Mouse (Mus musculus) CH12.LX (cell line): ENCODE measurements around the gene Serp2. TPM values are rescaled to one million over a fixed set of nuclear protein-coding genes. Genes with fewer than 3 reads are reported as not detected.

Source experiments
- DNase-seq: peaks from one replicate; pipeline ENCODE4 v3.0.0-alpha.2; 2013; ENCODE audit errors: extremely low read depth
- H3K27ac ChIP-seq: 2 replicates; pipeline ENCODE4 v1.5.1; 2012; ENCODE audit warnings: low read depth, mild to moderate bottlenecking, control low read depth, moderate library complexity; ENCODE audit not compliant: insufficient read depth
- H3K27me3 ChIP-seq: replicated peaks from 2 replicates; pipeline ENCODE3; 2012; ENCODE audit warnings: inconsistent platforms
- H3K36me3 ChIP-seq, 2 experiments: replicated peaks in 1 of 2; 2 replicates each; pipeline versions ENCODE3 to v1.6.1; 2012; ENCODE audit warnings: inconsistent platforms in 1 of 2, low read length in 1 of 2, mild to moderate bottlenecking in 1 of 2, mixed read lengths in 1 of 2, moderate library complexity in 1 of 2; ENCODE audit not compliant: control insufficient read depth in 1 of 2, insufficient read depth in 1 of 2
- H3K4me1 ChIP-seq, 2 experiments: 2 replicates each; pipeline ENCODE4 v1.6.1; 2012; ENCODE audit warnings: inconsistent platforms in 1 of 2, moderate library complexity in 1 of 2; ENCODE audit not compliant: insufficient read depth in 2 of 2, control insufficient read depth in 1 of 2
- H3K4me2 ChIP-seq: 2 replicates; pipeline ENCODE4 v1.6.1; 2012; ENCODE audit warnings: low read depth, mild to moderate bottlenecking, control low read depth; ENCODE audit not compliant: poor library complexity, insufficient read depth, severe bottlenecking
- H3K4me3 ChIP-seq, 3 experiments: fragments of 150-350 bp in 1 of 3; sonication (generic) in 1 of 3; replicated peaks in 1 of 3; 2 replicates each; pipeline versions ENCODE3 to v1.5.1; 2011 to 2012; ENCODE audit warnings: low read depth in 2 of 3, low read length in 2 of 3, mild to moderate bottlenecking in 2 of 3, moderate library complexity in 2 of 3, control low read depth in 1 of 3, improper control_type of control experiment in 1 of 3, inconsistent platforms in 1 of 3, mixed read lengths in 1 of 3; ENCODE audit not compliant: poor library complexity in 1 of 3
- H3K79me2 ChIP-seq: replicated peaks from 2 replicates; pipeline ENCODE4 v1.6.1; 2012; ENCODE audit warnings: mild to moderate bottlenecking, moderate library complexity; ENCODE audit not compliant: control insufficient read depth, poor library complexity, insufficient read depth, severe bottlenecking; ENCODE audit errors: extremely low read depth
- H3K9ac ChIP-seq: 2 replicates; pipeline ENCODE4 v1.6.1; 2012; ENCODE audit warnings: low read depth, mild to moderate bottlenecking, control low read depth, moderate library complexity; ENCODE audit not compliant: insufficient read depth
- H3K9me3 ChIP-seq: replicated peaks from 2 replicates; pipeline ENCODE3; 2012; ENCODE audit warnings: low read length, inconsistent platforms, mixed read lengths
- BHLHE40 ChIP-seq: IDR thresholded peaks from 2 replicates; pipeline ENCODE4 v1.6.1; 2011; ENCODE audit warnings: mild to moderate bottlenecking, low read depth, low read length, improper control_type of control experiment
- CTCF ChIP-seq, 2 experiments: IDR thresholded peaks in 1 of 2; conservative IDR thresholded peaks in 1 of 2; 2 replicates each; pipeline ENCODE4 v1.5.1; 2011 to 2012; ENCODE audit warnings: low read depth in 2 of 2, low read length in 2 of 2, improper control_type of control experiment in 1 of 2, inconsistent platforms in 1 of 2, mild to moderate bottlenecking in 1 of 2, moderate library complexity in 1 of 2
- ELF1 ChIP-seq: IDR thresholded peaks from 2 replicates; pipeline ENCODE4 v1.6.1; 2014; ENCODE audit warnings: low read depth, mild to moderate bottlenecking, inconsistent platforms, low read length, improper control_type of control experiment
- GABPA ChIP-seq: IDR thresholded peaks from 2 replicates; pipeline ENCODE4 v1.6.1; 2012; ENCODE audit warnings: low read depth, low read length, improper control_type of control experiment, inconsistent platforms; ENCODE audit not compliant: insufficient replicate concordance
- JUN ChIP-seq: IDR thresholded peaks from 2 replicates; pipeline ENCODE4 v1.6.1; 2011; ENCODE audit warnings: low read depth, mild to moderate bottlenecking, low read length, improper control_type of control experiment, moderate library complexity; ENCODE audit not compliant: insufficient read depth
- KAT2A ChIP-seq: IDR thresholded peaks from 2 replicates; pipeline ENCODE4 v1.6.1; 2012; ENCODE audit warnings: low read length, improper control_type of control experiment, inconsistent platforms; ENCODE audit not compliant: insufficient replicate concordance
- MAFK ChIP-seq: IDR thresholded peaks from 2 replicates; pipeline ENCODE4 v1.6.1; 2011; ENCODE audit warnings: low read length, improper control_type of control experiment; ENCODE audit not compliant: insufficient replicate concordance
- MAX ChIP-seq: IDR thresholded peaks from 2 replicates; pipeline ENCODE4 v1.6.1; 2011; ENCODE audit warnings: low read length, improper control_type of control experiment
- MAZ ChIP-seq: IDR thresholded peaks from 2 replicates; pipeline ENCODE4 v1.6.1; 2012; ENCODE audit warnings: low read depth, mild to moderate bottlenecking, inconsistent platforms, low read length, improper control_type of control experiment, moderate library complexity
- MEF2A ChIP-seq: IDR thresholded peaks from 2 replicates; pipeline ENCODE4 v1.6.1; 2014; ENCODE audit warnings: low read depth, mild to moderate bottlenecking, inconsistent platforms, low read length, improper control_type of control experiment, borderline replicate concordance
- MYC ChIP-seq: IDR thresholded peaks from 2 replicates; pipeline ENCODE4 v1.6.1; 2011; ENCODE audit warnings: low read depth, mild to moderate bottlenecking, improper control_type of control experiment, low read length
- NRF1 ChIP-seq: IDR thresholded peaks from 2 replicates; pipeline ENCODE4 v1.6.1; 2014; ENCODE audit warnings: low read depth, mild to moderate bottlenecking, inconsistent platforms, low read length, improper control_type of control experiment, moderate library complexity
- POLR2A ChIP-seq: IDR thresholded peaks from 2 replicates; pipeline ENCODE4 v1.6.1; 2011; ENCODE audit warnings: low read depth, mild to moderate bottlenecking, improper control_type of control experiment, low read length
- RAD21 ChIP-seq: IDR thresholded peaks from 2 replicates; pipeline ENCODE4 v1.6.1; 2011; ENCODE audit warnings: low read depth, mild to moderate bottlenecking, low read length, improper control_type of control experiment, moderate library complexity
- RCOR1 ChIP-seq: conservative IDR thresholded peaks from 2 replicates; pipeline ENCODE4 v1.6.1; 2012; ENCODE audit warnings: low read depth, mild to moderate bottlenecking, inconsistent platforms, low read length, improper control_type of control experiment
- ZMIZ1 ChIP-seq: IDR thresholded peaks from 2 replicates; pipeline ENCODE4 v1.6.1; 2012; ENCODE audit warnings: low read depth, mild to moderate bottlenecking, inconsistent platforms, low read length, improper control_type of control experiment
- ZNF384 ChIP-seq: IDR thresholded peaks from 2 replicates; pipeline ENCODE4 v1.6.1; 2012; ENCODE audit warnings: low read depth, low read length, improper control_type of control experiment, inconsistent platforms
- dilution Hi-C: fragments of 300-500 bp; cut with MboI; formaldehyde crosslinking; loops from 2 replicates; pipeline ENCODE4 v1.14.3; 2020; ENCODE audit warnings: low sequenced_read_pairs; ENCODE audit not compliant: extremely low pct_unique_long_range_greater_than_20kb, extremely low pct_ligation_motif_present
- in situ Hi-C: fragments of 300-500 bp; cut with MboI; formaldehyde crosslinking; loops from 3 replicates; pipeline ENCODE4 v1.14.3; 2019; ENCODE audit warnings: low sequenced_read_pairs, low pct_ligation_motif_present, low pct_unique_long_range_greater_than_20kb, mixed read lengths
- polyA plus RNA-seq: library from polyadenylated mRNA; unstranded; fragments of >175 nt; gene quantifications from 2 replicates; pipeline ENCODE4 v1.2.1, GENCODE M21; 2012; ENCODE audit warnings: low read depth; ENCODE audit not compliant: insufficient read length
- total RNA-seq, 2 experiments: library from RNA; depleted of rRNA; stranded (reverse); fragments of 300-350 nt in 1 of 2; fragments of >200 nt in 1 of 2; gene quantifications; 2 replicates each; pipeline ENCODE4 v1.2.3; 2012 to 2014

Serp2 gene
- total and polyA plus RNA-seq, 3 experiments, result not detected

DNA sequence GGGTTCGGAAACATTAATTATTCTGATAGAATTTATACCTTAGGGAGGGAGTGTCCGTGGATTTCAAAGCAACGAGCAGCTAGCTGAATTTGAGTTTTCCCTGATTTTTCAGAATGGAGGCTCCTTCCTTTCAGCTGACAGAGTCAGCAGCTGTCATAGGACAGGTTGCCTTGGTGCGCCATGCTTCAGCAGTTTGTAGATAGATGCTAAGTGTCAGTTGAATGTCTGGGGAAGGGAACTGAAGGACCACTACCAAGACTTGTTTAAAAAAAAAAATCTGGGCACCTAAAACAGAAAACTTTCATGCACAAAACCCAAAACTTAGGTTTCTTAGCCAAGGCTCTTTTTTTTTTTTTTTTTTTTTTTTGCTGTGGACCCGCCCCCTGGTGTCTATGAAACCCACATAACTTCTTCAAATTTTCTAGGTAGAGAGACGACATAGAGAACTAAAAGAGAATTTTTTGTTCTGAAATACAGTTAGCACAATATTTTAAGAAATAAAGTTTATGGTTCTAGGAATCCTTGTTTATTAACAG, 42.6 kb downstream of the Serp2 start:
- dilution Hi-C loops, result no loop called here
- H3K4me1 ChIP-seq, result no peaks in the 10 kb centered on the region

DNA sequence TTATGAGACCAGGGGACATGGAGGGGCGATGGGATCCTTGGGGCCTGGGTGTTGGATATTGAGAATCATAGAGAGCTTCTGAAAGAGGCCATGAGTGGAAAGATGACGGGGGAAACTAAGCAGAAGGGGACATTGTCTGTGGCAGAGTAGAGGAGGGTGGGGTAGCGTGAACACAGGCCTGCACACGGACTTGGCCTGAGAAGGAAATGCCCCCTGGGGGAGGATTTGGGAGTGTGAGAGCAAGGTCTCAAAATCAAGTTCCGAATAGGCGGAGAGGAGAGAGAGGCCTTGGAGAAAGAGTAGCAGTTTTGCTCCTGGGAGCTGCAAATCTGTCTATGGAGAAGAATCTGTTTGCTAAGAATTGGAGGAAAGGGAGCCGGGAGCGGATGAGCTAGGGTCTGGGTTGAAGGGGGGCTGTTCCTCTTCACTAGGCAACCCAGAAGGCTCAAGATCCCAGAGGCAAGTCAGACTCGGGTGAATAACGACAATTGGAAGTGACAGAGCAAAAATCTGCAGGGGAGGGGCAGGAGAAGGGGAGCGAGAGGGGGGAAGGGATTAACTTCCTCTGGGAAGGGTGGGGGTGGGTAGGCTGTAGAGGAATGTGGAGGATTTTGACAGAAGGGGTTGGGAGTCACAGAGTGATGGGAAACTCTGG, 43.2 kb downstream of the Serp2 start:
- H3K9me3 ChIP-seq, result no peaks in the 10 kb centered on the region
- H3K27ac ChIP-seq, result no peak overlapping the region
- no peak overlapping the region for H3K4me3 ChIP-seq
- no peak for DNase-seq
- no peaks in the 10 kb centered on the region for H3K36me3 ChIP-seq
- H3K27me3 ChIP-seq, result no peaks in the 10 kb centered on the region
- H3K79me2 ChIP-seq, result no peaks in the 10 kb centered on the region
- H3K9ac ChIP-seq, result no peak overlapping the region
- H3K4me2 ChIP-seq, result no peak overlapping the region
- in situ Hi-C loops, result no loop called here
- H3K4me1 ChIP-seq, result no peaks in the 10 kb centered on the region
- dilution Hi-C loops, result no loop called here
- TF ChIP-seq BHLHE40 (no peak), MAZ (no peak), MAFK (no peak), GABPA (no peak), POLR2A (no peak), MAX (no peak), ELF1 (no peak), CTCF (conservative IDR thresholded peaks at IDR 0.05 in 1 of 2, IDR thresholded peaks at IDR 0.05 in 1 of 2; ENCODE audit: low read depth in 2 of 2, low read length in 2 of 2) (no peak), KAT2A (no peak), MYC (no peak), ZNF384 (no peak), RAD21 (no peak), RCOR1 (no peak), NRF1 (no peak), JUN (no peak), ZMIZ1 (no peak)

More for the DNA sequence above, 42.6 kb downstream of the Serp2 start:
- H3K4me2 ChIP-seq, result no peak overlapping the region
- in situ Hi-C loops, result no loop called here
- TF ChIP-seq MEF2A, result no peak
- no peak for TF ChIP-seq ZMIZ1
- TF ChIP-seq ZNF384, result peak; percentile 70
- H3K27ac ChIP-seq, result no peak overlapping the region
- H3K9ac ChIP-seq, result no peak overlapping the region
- H3K4me3 ChIP-seq, result no peak overlapping the region
- H3K36me3 ChIP-seq, result no peaks in the 10 kb centered on the region
- no peaks in the 10 kb centered on the region for H3K79me2 ChIP-seq
- H3K9me3 ChIP-seq, result no peaks in the 10 kb centered on the region
- no peak for DNase-seq
- no peaks in the 10 kb centered on the region for H3K27me3 ChIP-seq
